Mouse (Mus musculus): Measurements from ENCODE around the gene Flrt1. TPM values are rescaled to one million over a fixed set of nuclear protein-coding genes. Genes with fewer than 3 reads are reported as not detected.
"Not testable (repeated sequence)": the region's sequence is repeated elsewhere in the genome, so short reads cannot be mapped to it uniquely, and the experiment has no call there.

Flrt1 gene
- polyA plus RNA-seq, 1 experiment from 2014 or later: 9.9 TPM

DNA sequence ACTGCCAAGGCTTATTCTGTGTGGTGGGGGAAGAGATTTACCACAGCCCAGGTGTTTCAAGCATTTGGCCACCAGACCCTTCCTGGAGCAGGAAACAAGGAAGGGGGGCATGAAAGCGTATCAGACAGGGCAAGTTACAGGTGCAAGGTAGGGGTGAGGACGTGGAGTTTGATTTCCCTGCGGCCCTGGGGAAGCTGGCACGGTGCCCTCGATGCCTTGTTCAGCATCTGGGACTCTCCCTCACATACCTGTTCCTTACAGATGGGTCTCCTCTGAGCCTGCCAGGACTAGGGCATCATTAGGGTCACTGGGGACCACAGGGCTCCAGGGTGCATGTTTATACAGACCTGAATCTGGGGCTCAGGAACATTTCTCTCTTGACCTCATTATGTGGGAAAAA, 12.8 kb downstream of the Flrt1 start:
- Histone ChIP-seq H3K36me3 (no peaks in the 10 kb centered on the region), H3K4me3 (no peak overlapping the region), H3K9ac (no peak overlapping the region), H3K27ac (no peak overlapping the region), H3K27me3 (replicated peaks) (peaks cover 43% of the 10 kb centered on the region), H3K9me3 (no peaks in the 10 kb centered on the region), H3K4me1 (peaks cover 58% of the 10 kb centered on the region), H3K4me2 (replicated peaks) (no peak overlapping the region)
- 87% methylated on average over 5 of the region's 5 CpGs for WGBS
- no peak for ATAC-seq (ENCODE audit: low FRiP score, low read depth)

DNA sequence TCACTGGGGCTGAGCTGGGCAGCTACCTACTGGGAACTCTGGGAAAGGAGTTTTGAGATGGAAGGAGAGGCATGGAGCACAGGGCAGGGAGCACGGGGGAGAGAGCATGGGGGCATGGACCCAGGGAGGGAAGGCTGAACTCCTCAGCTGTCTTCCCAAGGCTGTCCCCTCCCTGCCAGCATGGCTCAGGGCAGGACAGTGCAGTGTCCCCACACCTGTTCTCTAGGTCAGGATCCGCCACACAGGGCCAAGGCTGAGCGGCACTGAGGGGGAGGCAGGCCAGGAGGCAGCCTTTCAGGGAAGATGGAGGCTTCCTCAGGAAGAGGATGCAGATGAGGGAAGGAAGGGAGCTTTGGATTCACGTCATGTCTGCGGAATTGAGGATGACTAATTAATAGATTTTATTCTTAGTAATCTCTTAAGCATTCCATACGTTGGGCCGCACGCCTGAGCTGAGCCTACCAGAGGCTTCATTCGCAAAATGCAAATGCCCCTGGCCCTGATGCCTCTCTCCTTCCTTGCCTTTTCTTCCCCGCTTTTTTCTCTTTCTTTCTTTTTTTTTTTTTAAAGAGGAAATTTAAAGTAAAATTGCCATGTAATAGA, 14.0 kb downstream of the Flrt1 start:
- Histone ChIP-seq H3K9ac (no peak overlapping the region), H3K27ac (no peak overlapping the region; the same call in 1 of the 2 replicates), H3K27me3 (replicated peaks) (peaks cover 42% of the 10 kb centered on the region), H3K4me1 (peaks cover 61% of the 10 kb centered on the region), H3K36me3 (no peaks in the 10 kb centered on the region), H3K4me2 (replicated peaks) (no peak overlapping the region), H3K4me3 (no peak overlapping the region), H3K9me3 (no peaks in the 10 kb centered on the region)
- WGBS: 60% methylated on average over 10 of the region's 10 CpGs
- no peak for ATAC-seq (ENCODE audit: low FRiP score, low read depth)

DNA sequence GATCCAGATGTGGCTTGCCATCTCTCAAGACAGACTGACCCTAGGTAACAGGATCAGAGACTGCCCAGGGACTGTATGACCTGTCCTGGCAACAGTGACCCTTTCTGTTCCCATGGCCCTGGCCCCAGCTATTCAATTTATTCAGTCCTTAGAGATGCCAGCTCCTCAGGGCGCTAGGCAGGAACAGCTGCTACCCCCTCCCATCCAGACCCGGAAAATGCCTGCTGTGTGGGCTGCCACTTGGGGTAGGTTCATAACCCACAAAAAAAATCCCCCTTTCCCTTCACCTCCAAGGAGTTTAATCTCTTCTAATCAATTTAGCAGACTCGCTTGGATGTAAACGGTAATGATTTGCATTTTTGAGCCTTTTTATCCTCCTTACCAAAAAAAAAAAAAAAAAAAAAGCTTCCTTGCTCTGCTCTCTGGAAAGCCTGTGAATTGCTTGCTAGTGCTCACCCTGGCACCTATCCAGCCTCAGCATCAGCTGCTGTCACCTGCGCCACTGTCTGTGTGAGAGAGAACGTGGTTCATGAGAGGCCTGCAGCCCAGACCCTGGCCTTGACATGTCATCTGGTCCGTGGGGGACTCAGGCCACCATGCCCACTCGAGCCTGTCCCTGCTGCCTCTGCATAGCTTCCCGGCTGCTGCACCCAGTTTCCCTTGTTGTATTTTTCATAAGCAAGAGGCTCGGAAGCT, 15.0 kb downstream of the Flrt1 start:
- Histone ChIP-seq H3K4me1 (peaks cover 65% of the 10 kb centered on the region), H3K9me3 (no peaks in the 10 kb centered on the region), H3K36me3 (no peaks in the 10 kb centered on the region), H3K4me3 (no peak overlapping the region), H3K27me3 (replicated peaks) (peaks cover 42% of the 10 kb centered on the region), H3K27ac (peak overlapping the region; percentile 2; the same call in 1 of the 2 replicates), H3K9ac (no peak overlapping the region), H3K4me2 (replicated peaks) (0 out of 2 replicates have a peak overlapping the region, but pooled peaks have one; percentile 2)
- 0 out of 2 replicates have a peak, but pooled peaks have one; percentile 32 for ATAC-seq (ENCODE audit: low FRiP score, low read depth)
- WGBS: 37% methylated on average over 10 of the region's 10 CpGs

DNA sequence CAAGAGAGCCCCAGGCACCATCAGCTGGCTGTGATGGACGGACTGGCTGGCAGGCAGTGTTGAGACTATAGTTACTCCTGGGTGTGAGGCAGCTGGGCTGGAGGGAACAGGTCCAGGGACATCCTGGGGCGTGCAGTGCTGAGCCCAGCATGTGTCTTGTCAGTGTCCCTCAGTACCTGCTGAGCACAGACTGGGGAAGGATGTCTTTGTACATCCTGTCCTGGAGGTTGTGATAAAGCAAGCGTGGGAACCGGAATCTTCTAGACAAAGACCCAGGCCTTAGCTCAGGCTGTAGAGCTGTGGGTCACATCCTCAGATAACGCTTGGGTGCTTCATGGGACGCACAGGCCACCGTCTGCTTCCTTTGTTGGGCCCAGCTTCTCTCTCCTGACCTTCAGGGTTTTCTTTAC, 15.7 kb downstream of the Flrt1 start:
- Histone ChIP-seq H3K4me2 (replicated peaks) (no peak overlapping the region), H3K27me3 (replicated peaks) (peaks cover 40% of the 10 kb centered on the region), H3K27ac (no peak overlapping the region), H3K4me3 (no peak overlapping the region), H3K9me3 (no peaks in the 10 kb centered on the region), H3K36me3 (no peaks in the 10 kb centered on the region), H3K4me1 (peaks cover 72% of the 10 kb centered on the region), H3K9ac (no peak overlapping the region)
- 45% methylated on average over 7 of the region's 7 CpGs for WGBS
- ATAC-seq (ENCODE audit: low FRiP score, low read depth): no peak

DNA sequence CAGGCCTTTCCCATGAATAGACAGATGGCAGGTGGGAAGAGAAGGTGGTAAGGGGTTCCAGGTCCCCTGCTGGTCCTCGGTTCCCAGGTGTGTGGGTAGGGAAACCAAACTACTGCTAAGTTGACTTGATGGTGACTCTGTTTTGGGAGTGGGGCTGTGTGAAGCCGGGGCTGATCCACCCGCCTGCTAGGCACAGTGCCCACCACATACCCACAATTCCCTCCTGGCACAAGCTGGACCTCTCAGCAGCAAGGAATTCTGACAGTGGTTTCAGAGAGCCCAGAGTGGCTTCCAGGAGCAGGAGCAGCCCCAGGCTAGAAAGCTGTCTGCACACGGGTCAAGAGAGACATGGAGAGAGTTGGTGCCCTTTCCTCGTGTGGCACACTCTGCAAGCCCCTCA, 16.5 kb downstream of the Flrt1 start:
- Histone ChIP-seq H3K9ac (no peak overlapping the region), H3K4me2 (replicated peaks) (no peak overlapping the region), H3K36me3 (no peaks in the 10 kb centered on the region), H3K4me3 (no peak overlapping the region), H3K27ac (no peak overlapping the region), H3K27me3 (replicated peaks) (peaks cover 40% of the 10 kb centered on the region), H3K9me3 (no peaks in the 10 kb centered on the region), H3K4me1 (peaks cover 76% of the 10 kb centered on the region)
- 69% methylated on average over 5 of the region's 5 CpGs for WGBS
- ATAC-seq (ENCODE audit: low FRiP score, low read depth): no peak

DNA sequence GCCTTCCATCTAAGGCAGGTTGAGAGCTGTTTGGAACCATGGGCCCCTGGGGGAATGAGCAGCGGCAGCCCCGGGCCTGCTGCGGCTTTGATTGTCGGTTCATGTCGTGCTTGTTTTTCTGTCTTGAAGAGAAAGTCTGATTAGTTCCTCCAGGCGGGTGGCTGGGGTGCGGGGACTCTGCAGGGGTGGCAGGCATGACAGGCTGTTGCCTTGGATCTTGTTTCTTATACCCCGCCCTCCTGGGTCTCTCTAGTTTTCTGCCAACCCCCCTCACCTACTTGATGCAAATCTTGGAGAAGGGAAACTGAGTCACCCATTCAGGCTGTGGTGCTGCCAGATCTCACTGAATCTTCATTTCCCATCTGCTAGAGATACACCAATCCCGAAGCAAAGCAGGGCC, 17.0 kb downstream of the Flrt1 start:
- 15% methylated on average over 9 of the region's 9 CpGs for WGBS
- ATAC-seq (ENCODE audit: low FRiP score, low read depth): no peak
- H3K27me3 ChIP-seq (replicated peaks): peaks cover 40% of the 10 kb centered on the region
- H3K4me2 ChIP-seq (replicated peaks): no peak overlapping the region
- no peak overlapping the region for H3K4me3 ChIP-seq
- H3K9me3 ChIP-seq: no peaks in the 10 kb centered on the region
- no peaks in the 10 kb centered on the region for H3K36me3 ChIP-seq
- H3K4me1 ChIP-seq: peaks cover 76% of the 10 kb centered on the region
- no peak overlapping the region for H3K27ac ChIP-seq
- H3K9ac ChIP-seq: no peak overlapping the region

DNA sequence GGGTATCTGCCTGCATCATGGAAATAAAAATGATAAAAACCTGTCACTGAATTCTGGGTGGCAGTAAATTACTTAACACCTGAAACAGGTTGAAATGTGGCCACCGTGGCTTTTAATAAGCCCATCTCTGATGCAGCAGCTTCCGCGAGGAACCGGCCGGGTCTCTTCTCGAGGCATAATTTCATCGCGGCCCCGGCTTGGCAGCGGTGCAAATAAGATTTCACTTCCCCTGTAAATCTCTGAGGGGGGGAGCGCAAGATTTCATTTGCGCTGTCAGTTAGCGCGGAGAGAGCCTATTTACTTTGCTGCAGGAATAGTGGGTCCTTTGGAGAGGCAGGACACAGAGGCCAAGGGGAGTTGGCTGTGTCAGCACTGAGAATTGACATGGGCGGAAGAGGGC, 20.8 kb downstream of the Flrt1 start:
- Histone ChIP-seq H3K9me3 (no peaks in the 10 kb centered on the region), H3K9ac (no peak overlapping the region), H3K27ac (no peak overlapping the region), H3K4me2 (replicated peaks) (no peak overlapping the region), H3K27me3 (replicated peaks) (peaks cover 49% of the 10 kb centered on the region), H3K4me1 (peaks cover 52% of the 10 kb centered on the region), H3K4me3 (no peak overlapping the region), H3K36me3 (no peaks in the 10 kb centered on the region)
- no peak for ATAC-seq (ENCODE audit: low FRiP score, low read depth)
- 67% methylated on average over 15 of the region's 15 CpGs for WGBS

DNA sequence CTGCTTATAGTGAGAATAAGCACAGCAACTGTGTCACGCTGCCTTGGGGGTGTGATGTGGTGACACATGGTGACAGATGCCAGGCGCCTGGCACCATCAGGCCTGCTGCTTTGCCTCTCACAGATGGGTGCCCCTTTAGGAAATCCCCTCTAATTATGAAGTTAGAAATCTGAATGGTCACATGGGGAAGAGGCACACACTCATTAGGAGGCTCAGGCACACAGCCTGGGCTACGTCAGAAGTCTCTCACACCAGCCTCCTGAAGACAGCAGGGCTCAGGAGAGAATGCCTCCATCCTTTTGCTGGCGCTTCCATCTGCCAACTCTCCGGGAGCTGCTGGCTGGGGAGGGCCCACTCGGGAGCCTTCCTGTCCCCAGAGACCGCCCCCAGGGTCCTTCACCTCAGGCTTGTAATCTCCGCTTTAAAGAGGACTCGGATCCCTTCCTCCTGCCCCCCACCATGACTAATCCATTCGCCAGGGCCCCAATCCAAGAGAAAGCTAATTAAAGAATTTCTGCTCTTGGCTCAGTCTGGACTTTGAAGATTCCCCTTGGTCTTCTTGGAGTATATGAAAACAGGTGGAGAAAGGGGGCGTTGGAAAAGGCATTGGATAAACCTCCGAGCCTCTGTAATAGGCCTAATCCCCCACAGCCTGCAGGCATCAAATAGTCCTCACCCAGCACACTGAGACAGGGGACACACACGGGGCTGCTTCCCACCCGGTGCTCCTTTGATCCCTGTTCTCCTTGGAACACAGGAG, 22.3 kb downstream of the Flrt1 start:
- H3K36me3 ChIP-seq: no peaks in the 10 kb centered on the region
- H3K9ac ChIP-seq: no peak overlapping the region
- no peak overlapping the region for H3K27ac ChIP-seq
- H3K4me1 ChIP-seq: peaks cover 47% of the 10 kb centered on the region
- 0 out of 2 replicates have a peak, but pooled peaks have one; percentile 27 for ATAC-seq (ENCODE audit: low FRiP score, low read depth)
- H3K4me3 ChIP-seq: no peak overlapping the region
- no peaks in the 10 kb centered on the region for H3K9me3 ChIP-seq
- peak overlapping the region; percentile 17 for H3K4me2 ChIP-seq (replicated peaks)
- H3K27me3 ChIP-seq (replicated peaks): peaks cover 53% of the 10 kb centered on the region
- 24% methylated on average over 14 of the region's 14 CpGs for WGBS

DNA sequence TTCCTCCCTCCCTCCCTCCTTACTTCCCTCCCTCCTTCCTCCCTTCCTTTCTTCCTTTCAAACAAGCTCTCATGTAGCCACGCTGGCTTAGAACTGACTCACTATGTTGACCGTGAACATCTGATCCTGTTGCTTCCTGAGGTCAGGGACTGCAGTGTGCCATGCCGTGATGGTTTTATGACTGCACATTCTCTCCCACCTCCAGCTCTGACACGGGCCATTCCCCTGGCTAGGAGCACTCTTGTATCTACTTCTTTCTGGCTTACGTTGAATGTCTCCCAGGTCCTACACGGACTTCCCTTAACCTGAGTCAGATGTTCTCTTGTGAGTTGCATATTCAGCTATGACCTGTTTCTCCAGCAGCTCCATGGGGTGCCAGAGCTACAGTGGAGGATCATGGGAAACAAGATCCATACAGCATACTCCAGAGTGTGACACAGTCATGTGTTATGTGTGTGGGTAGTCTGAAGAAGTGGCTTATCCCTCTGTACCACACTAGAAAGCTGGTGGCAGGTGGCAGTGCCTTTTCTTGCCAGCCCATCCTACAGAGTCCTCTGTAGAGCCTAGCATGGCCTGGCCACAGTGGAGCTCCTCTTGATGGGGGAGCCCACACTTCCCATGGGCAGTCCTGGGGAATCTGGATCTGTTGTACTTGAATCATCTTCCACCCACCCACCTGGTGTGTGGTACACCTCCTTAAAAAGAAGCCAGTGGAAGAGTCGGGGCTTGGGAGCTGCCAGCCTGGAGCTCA, 23.8 kb downstream of the Flrt1 start:
- Histone ChIP-seq H3K4me1 (peaks cover 44% of the 10 kb centered on the region), H3K27me3 (replicated peaks) (peaks cover 49% of the 10 kb centered on the region)

DNA sequence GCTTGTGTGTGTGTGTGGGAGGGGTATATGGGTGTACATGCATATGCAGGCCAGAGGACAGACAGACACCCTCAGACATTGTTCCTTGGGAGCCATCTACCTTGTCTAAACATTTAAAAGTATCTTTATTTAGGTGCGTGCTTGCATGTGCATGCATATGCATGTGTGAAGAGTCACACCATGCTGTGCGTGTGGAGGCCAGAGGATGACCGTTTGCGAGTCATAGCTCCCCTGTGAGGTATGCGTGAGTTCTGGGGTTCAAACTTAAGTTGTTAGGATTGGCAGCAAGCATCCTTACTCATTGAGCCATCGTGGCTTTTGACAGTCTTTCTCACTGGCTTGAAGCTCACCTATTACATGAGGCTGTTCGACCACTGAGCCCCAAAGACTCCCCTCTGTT, 27.3 kb downstream of the Flrt1 start:
- no peak overlapping the region for H3K27ac ChIP-seq
- 88% methylated on average over 7 of the region's 7 CpGs for WGBS
- no peaks in the 10 kb centered on the region for H3K36me3 ChIP-seq
- no peak overlapping the region for H3K4me3 ChIP-seq
- no peak for ATAC-seq (ENCODE audit: low FRiP score, low read depth)
- no peak overlapping the region for H3K4me2 ChIP-seq (replicated peaks)
- no peak overlapping the region for H3K9ac ChIP-seq
- H3K9me3 ChIP-seq: no peaks in the 10 kb centered on the region
- H3K27me3 ChIP-seq (replicated peaks): peaks cover 51% of the 10 kb centered on the region
- H3K4me1 ChIP-seq: peaks cover 27% of the 10 kb centered on the region

More for the DNA sequence above, 23.8 kb downstream of the Flrt1 start:
- H3K9ac ChIP-seq: no peak overlapping the region
- WGBS: 57% methylated on average over 7 of the region's 7 CpGs
- H3K4me3 ChIP-seq: no peak overlapping the region
- no peak overlapping the region for H3K27ac ChIP-seq
- no peak for ATAC-seq (ENCODE audit: low FRiP score, low read depth)
- H3K9me3 ChIP-seq: no peaks in the 10 kb centered on the region
- no peak overlapping the region for H3K4me2 ChIP-seq (replicated peaks)
- no peaks in the 10 kb centered on the region for H3K36me3 ChIP-seq

DNA sequence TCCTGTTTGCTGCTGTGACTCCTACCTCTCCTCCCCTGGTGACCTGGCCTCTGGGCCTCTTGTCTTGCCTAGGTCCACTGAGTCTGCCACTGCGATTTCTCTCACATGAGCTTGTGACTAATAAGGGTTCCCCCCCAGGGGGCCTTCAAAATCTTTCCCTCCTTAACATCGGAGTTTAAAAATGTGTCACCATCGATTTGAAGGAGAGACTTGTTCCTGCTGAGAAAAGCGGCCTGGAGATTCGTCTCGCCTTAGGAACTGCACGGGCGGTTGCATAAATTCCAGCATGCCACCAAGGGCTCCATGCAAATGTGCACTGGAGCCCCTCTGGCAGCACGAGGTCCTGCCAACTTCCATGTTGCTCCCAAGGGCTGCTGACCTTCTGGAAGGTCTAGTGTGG, 27.9 kb downstream of the Flrt1 start:
- peaks cover 57% of the 10 kb centered on the region for H3K27me3 ChIP-seq (replicated peaks)
- H3K9ac ChIP-seq: no peak overlapping the region
- ATAC-seq (ENCODE audit: low FRiP score, low read depth): no peak
- no peaks in the 10 kb centered on the region for H3K36me3 ChIP-seq
- WGBS: 48% methylated on average over 9 of the region's 9 CpGs
- no peak overlapping the region for H3K27ac ChIP-seq
- H3K4me1 ChIP-seq: peaks cover 28% of the 10 kb centered on the region
- no peak overlapping the region for H3K4me2 ChIP-seq (replicated peaks)
- H3K9me3 ChIP-seq: no peaks in the 10 kb centered on the region
- no peak overlapping the region for H3K4me3 ChIP-seq

DNA sequence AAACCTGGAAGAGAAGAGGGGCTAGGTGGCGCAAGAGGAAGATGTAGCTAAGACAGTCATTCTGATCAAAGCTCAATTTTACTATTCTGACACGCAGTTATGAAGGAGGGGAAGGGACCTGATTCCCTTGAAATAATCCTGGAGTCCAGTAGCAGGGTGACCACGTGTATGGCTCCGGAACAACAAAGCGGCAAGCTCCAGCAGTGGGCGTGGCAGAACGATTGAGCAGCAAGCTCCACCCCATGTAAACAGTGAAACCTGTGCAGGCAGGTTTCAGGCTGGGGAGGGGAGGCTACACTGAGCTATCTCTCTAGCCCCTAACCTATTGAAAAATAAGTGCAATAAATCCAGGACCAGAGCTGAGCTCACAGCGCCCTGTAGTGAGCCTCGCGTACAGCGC, 30.2 kb downstream of the Flrt1 start:
- WGBS: 83% methylated on average over 11 of the region's 11 CpGs
- H3K4me1 ChIP-seq: peaks cover 47% of the 10 kb centered on the region

More for the DNA sequence above, 30.2 kb downstream of the Flrt1 start:
- ATAC-seq (ENCODE audit: low FRiP score, low read depth); H3K36me3 ChIP-seq; H3K9me3 ChIP-seq; H3K4me3 ChIP-seq; H3K9ac ChIP-seq; H3K4me2 ChIP-seq (replicated peaks); H3K27ac ChIP-seq: not testable (repeated sequence)
- H3K27me3 ChIP-seq (replicated peaks): peaks cover 60% of the 10 kb centered on the region

All from neural tube, embryonic 12.5 days (tissue).